Mouse (Mus musculus): Measurements from ENCODE around the gene Dtnb. TPM values are rescaled to one million over a fixed set of nuclear protein-coding genes. Genes with fewer than 3 reads are reported as not detected.

The Dtnb gene
- polyA plus RNA-seq, 1 experiment from 2014 or later: 36.3 TPM

DNA sequence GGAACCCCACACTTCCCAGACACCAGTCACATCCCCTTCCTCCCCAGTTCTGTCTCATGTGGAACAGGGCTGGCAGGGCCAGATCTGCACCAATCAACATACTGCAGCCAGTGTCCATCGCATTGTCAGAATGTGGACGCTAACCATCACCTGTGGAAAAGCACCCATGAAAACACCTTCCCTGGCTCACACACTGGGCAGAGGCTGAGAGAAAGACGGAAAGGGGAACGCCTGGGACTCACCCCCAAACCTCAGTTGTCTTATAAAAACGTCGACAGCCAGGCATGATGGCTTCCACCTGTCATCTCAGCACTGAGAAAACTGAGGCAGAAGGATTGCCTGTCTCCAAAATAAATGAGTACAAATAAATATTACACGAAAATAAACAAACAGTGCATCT lies 219.1 kb downstream of the Dtnb start:
- no peak for TF ChIP-seq CTCF (IDR thresholded peaks at IDR 0.05; ENCODE audit: low read depth)
- Histone ChIP-seq H3K27ac (no peak overlapping the region), H3K9me3 (replicated peaks; ENCODE audit: low read length) (no peaks in the 10 kb centered on the region), H3K27me3 (ENCODE audit: insufficient read depth, low read length) (no peaks in the 10 kb centered on the region), H3K4me1 (replicated peaks; ENCODE audit: insufficient read depth, low read length) (0 out of 2 replicates have a peak, but pooled peaks cover 3% of the 10 kb centered on the region), H3K36me3 (ENCODE audit: insufficient read depth, low read length) (no peaks in the 10 kb centered on the region), H3K9ac (ENCODE audit: low read depth, low read length) (no peak overlapping the region), H3K4me2 (ENCODE audit: low read length) (peak overlapping the region; percentile 67), H3K4me3 (replicated peaks; ENCODE audit: low read depth, low read length) (no peak overlapping the region)
- ATAC-seq (replicated peaks; ENCODE audit: low FRiP score, low read depth) (no peak), DNase-seq (ENCODE audit: low spot score) (no peak)
- WGBS: 36% methylated on average over 7 of the region's 7 CpGs

DNA sequence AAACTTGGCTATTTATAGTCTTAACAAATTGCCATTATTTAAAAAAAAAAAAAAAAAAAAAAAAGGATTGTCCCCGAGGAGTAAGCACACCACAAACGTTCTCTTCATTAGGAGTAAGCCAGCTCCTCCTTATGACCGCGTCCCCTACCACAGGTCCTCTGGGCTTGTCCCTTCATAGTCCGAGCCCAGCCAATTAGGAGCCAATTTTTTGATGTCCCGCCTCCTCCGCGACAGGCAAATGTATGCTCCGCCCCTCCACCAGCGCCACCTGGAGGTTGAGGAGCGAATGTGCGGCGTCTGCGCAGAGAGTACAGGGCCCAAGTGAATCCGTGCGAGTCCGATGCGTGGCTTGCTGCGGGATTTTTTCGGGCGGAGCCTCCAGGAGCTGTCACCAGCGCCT lies 219.6 kb downstream of the Dtnb start:
- ATAC-seq (replicated peaks; ENCODE audit: low FRiP score, low read depth) (peak; percentile 92), DNase-seq (ENCODE audit: low spot score) (peak; percentile 97)
- H3K27me3 ChIP-seq (ENCODE audit: insufficient read depth, low read length): no peaks in the 10 kb centered on the region
- H3K4me3 ChIP-seq (replicated peaks; ENCODE audit: low read depth, low read length): peak overlapping the region; percentile 33
- H3K4me1 ChIP-seq (replicated peaks; ENCODE audit: insufficient read depth, low read length): 0 out of 2 replicates have a peak, but pooled peaks cover 3% of the 10 kb centered on the region
- no peaks in the 10 kb centered on the region for H3K36me3 ChIP-seq (ENCODE audit: insufficient read depth, low read length)
- H3K9ac ChIP-seq (ENCODE audit: low read depth, low read length): peak overlapping the region; percentile 62; the same call in 1 of the 2 replicates
- peak; percentile 98 for TF ChIP-seq CTCF (IDR thresholded peaks at IDR 0.05; ENCODE audit: low read depth)
- WGBS: under 1% methylated on average over 22 of the region's 22 CpGs
- H3K9me3 ChIP-seq (replicated peaks; ENCODE audit: low read length): no peaks in the 10 kb centered on the region
- H3K27ac ChIP-seq: no peak overlapping the region
- H3K4me2 ChIP-seq (ENCODE audit: low read length): peak overlapping the region; percentile 67

GRCm38 (mm10) chr12:3792248-3792647 lies 220.1 kb downstream of the Dtnb start:
- DNase-seq (ENCODE audit: low spot score) (no peak), ATAC-seq (replicated peaks; ENCODE audit: low FRiP score, low read depth) (no peak; the same call in 1 of the 2 replicates)
- Histone ChIP-seq H3K4me2 (ENCODE audit: low read length) (peak overlapping the region; percentile 67), H3K9me3 (replicated peaks; ENCODE audit: low read length) (no peaks in the 10 kb centered on the region), H3K4me3 (replicated peaks; ENCODE audit: low read depth, low read length) (peak overlapping the region; percentile 33), H3K9ac (ENCODE audit: low read depth, low read length) (peak overlapping the region; percentile 62; the same call in 1 of the 2 replicates), H3K27ac (no peak overlapping the region), H3K27me3 (ENCODE audit: insufficient read depth, low read length) (no peaks in the 10 kb centered on the region), H3K36me3 (ENCODE audit: insufficient read depth, low read length) (no peaks in the 10 kb centered on the region), H3K4me1 (replicated peaks; ENCODE audit: insufficient read depth, low read length) (0 out of 2 replicates have a peak, but pooled peaks cover 3% of the 10 kb centered on the region)
- 12% methylated on average over 8 of the region's 8 CpGs for WGBS
- no peak for TF ChIP-seq CTCF (IDR thresholded peaks at IDR 0.05; ENCODE audit: low read depth)

- no peaks in the 10 kb centered on the region for H3K9me3 ChIP-seq (replicated peaks; ENCODE audit: low read length)
- H3K27ac ChIP-seq: no peak overlapping the region
- H3K9ac ChIP-seq (ENCODE audit: low read depth, low read length): no peak overlapping the region
- H3K4me2 ChIP-seq (ENCODE audit: low read length): no peak overlapping the region
- H3K27me3 ChIP-seq (ENCODE audit: insufficient read depth, low read length): no peaks in the 10 kb centered on the region
- H3K4me1 ChIP-seq (replicated peaks; ENCODE audit: insufficient read depth, low read length): no peaks in the 10 kb centered on the region
- DNase-seq (ENCODE audit: low spot score): no peak
- no peaks in the 10 kb centered on the region for H3K36me3 ChIP-seq (ENCODE audit: insufficient read depth, low read length)
- WGBS: 30% methylated on average over 2 of the region's 4 CpGs
- ATAC-seq (replicated peaks; ENCODE audit: low FRiP score, low read depth): no peak
- no peak overlapping the region for H3K4me3 ChIP-seq (replicated peaks; ENCODE audit: low read depth, low read length)
- no peak for TF ChIP-seq CTCF (IDR thresholded peaks at IDR 0.05; ENCODE audit: low read depth)
These were observed 223.4 kb downstream of the Dtnb start for GRCm38 (mm10) chr12:3795569-3795968.

- no peak overlapping the region for H3K4me2 ChIP-seq (ENCODE audit: low read length)
- H3K9ac ChIP-seq (ENCODE audit: low read depth, low read length): no peak overlapping the region
- no peak for TF ChIP-seq CTCF (IDR thresholded peaks at IDR 0.05; ENCODE audit: low read depth)
- H3K27ac ChIP-seq: no peak overlapping the region
- 86% methylated on average over 1 of the region's 1 CpGs for WGBS
- H3K4me3 ChIP-seq (replicated peaks; ENCODE audit: low read depth, low read length): no peak overlapping the region
- H3K36me3 ChIP-seq (ENCODE audit: insufficient read depth, low read length): no peaks in the 10 kb centered on the region
- H3K27me3 ChIP-seq (ENCODE audit: insufficient read depth, low read length): no peaks in the 10 kb centered on the region
- H3K4me1 ChIP-seq (replicated peaks; ENCODE audit: insufficient read depth, low read length): no peaks in the 10 kb centered on the region
- ATAC-seq (replicated peaks; ENCODE audit: low FRiP score, low read depth): no peak
- no peaks in the 10 kb centered on the region for H3K9me3 ChIP-seq (replicated peaks; ENCODE audit: low read length)
- no peak for DNase-seq (ENCODE audit: low spot score)
These were observed 227.4 kb downstream of the Dtnb start for GRCm38 (mm10) chr12:3799551-3799950.

DNA sequence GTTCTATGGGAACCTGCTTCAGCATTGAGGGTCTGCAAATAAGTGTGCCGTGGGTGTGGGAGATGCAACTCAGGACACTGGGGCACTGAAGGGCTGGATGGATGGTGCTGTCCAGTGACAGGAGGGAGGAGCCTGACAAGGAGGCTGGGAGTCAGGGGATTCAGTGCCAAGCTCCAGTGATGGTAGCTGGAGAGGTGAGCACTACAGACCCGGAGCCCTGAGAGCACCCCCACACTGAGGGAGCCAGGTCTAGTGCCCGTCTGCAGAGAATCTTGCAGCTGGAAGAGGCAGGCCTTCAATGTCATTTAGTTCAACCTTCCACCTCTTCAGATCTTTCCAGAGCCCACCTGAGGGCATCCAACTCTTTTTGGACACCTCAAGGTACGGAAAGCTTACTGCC lies 233.7 kb downstream of the Dtnb start, which contains the start of gene Dnmt3a:
Gene Dnmt3a (plus strand): TSS at position 156 of the 400 bp plus-strand sequence.
- Histone ChIP-seq H3K4me1 (replicated peaks; ENCODE audit: insufficient read depth, low read length) (peaks cover 25% of the 10 kb centered on the region), H3K9ac (ENCODE audit: low read depth, low read length) (peak within 1 kb of the TSS; percentile 94), H3K4me2 (ENCODE audit: low read length) (peak within 1 kb of the TSS; percentile 80), H3K9me3 (replicated peaks; ENCODE audit: low read length) (no peaks in the 10 kb centered on the region), H3K4me3 (replicated peaks; ENCODE audit: low read depth, low read length) (peak within 1 kb of the TSS; percentile 97), H3K27me3 (ENCODE audit: insufficient read depth, low read length) (no peaks in the 10 kb centered on the region), H3K27ac (peak within 1 kb of the TSS; percentile 98), H3K36me3 (ENCODE audit: insufficient read depth, low read length) (no peaks in the 10 kb centered on the region)
- no peak for TF ChIP-seq CTCF (IDR thresholded peaks at IDR 0.05; ENCODE audit: low read depth)
- WGBS: 15% methylated on average over 4 of the region's 4 CpGs
- ATAC-seq (replicated peaks; ENCODE audit: low FRiP score, low read depth): peak; percentile 9; the same call in 1 of the 2 replicates
- DNase-seq (ENCODE audit: low spot score): no peak

- Histone ChIP-seq H3K27ac (peak overlapping the region; percentile 98), H3K4me3 (replicated peaks; ENCODE audit: low read depth, low read length) (peak overlapping the region; percentile 97), H3K9ac (ENCODE audit: low read depth, low read length) (peak overlapping the region; percentile 94), H3K4me2 (ENCODE audit: low read length) (peak overlapping the region; percentile 80), H3K9me3 (replicated peaks; ENCODE audit: low read length) (no peaks in the 10 kb centered on the region), H3K36me3 (ENCODE audit: insufficient read depth, low read length) (no peaks in the 10 kb centered on the region), H3K27me3 (ENCODE audit: insufficient read depth, low read length) (no peaks in the 10 kb centered on the region), H3K4me1 (replicated peaks; ENCODE audit: insufficient read depth, low read length) (peaks cover 29% of the 10 kb centered on the region)
- ATAC-seq (replicated peaks; ENCODE audit: low FRiP score, low read depth) (peak; percentile 88), DNase-seq (ENCODE audit: low spot score) (peak; percentile 91)
- under 1% methylated on average over 24 of the region's 41 CpGs for WGBS
- peak; percentile 78 for TF ChIP-seq CTCF (IDR thresholded peaks at IDR 0.05; ENCODE audit: low read depth)
These were observed 234.1 kb downstream of the Dtnb start for GRCm38 (mm10) chr12:3806271-3806684.

All from kidney, postnatal 0 days (tissue).